9 mouse cellular contexts compared by ENCODE assay signal in genomic region chr4:152159285-152159678, GRCm38 (mm10). TPM values are rescaled to one million over a fixed set of nuclear protein-coding genes. Genes with fewer than 3 reads are reported as not detected.
DNase-seq lines count a peak whose midpoint lies in the region; ATAC-seq lines count a peak whose summit lies in the region.
"Had no signal": no experiment of that assay in that cellular context is flagged by ENCODE, and none has a peak within 500 bp of the region (broad histone marks: within the 10 kb centered on the region; RNA-seq: fewer than 3 reads in every experiment).

No protein-coding gene starts in this region.

- 0 out of 2 replicates have a peak overlapping the region, but pooled peaks have one; percentile 14 for H3K4me3 ChIP-seq in forebrain, embryonic 12.5 days (replicated peaks)
- H3K4me3 ChIP-seq in forebrain, embryonic 11.5 days (ENCODE audit: low read depth, low read length): no peak overlapping the region
- peak overlapping the region; percentile 38 for H3K4me3 ChIP-seq in liver, embryonic 15.5 days (replicated peaks)

- 0% methylated on average over 19 of the region's 19 CpGs for WGBS in forebrain, embryonic 12.5 days
- 3% methylated on average over 19 of the region's 19 CpGs for WGBS in forebrain, embryonic 11.5 days
- 1% methylated on average over 19 of the region's 19 CpGs for WGBS in liver, embryonic 15.5 days (ENCODE audit: insufficient replicate concordance)

- H3K36me3 ChIP-seq in forebrain, embryonic 12.5 days (replicated peaks): no peaks in the 10 kb centered on the region
- no peaks in the 10 kb centered on the region for H3K36me3 ChIP-seq in forebrain, embryonic 11.5 days (ENCODE audit: control insufficient read depth, insufficient read depth, low read length)
- no peaks in the 10 kb centered on the region for H3K36me3 ChIP-seq in liver, embryonic 15.5 days (replicated peaks)

- no peak for DNase-seq in forebrain, embryonic 11.5 days (ENCODE audit: low spot score)
- peak; percentile 26 for DNase-seq in thymus, postnatal 4 days
- no peak for DNase-seq in thymus, postnatal 36 days
- DNase-seq in left cerebral cortex, postnatal 14 days (ENCODE audit: low spot score in 2 of 2): no peak
- no peak for DNase-seq in layer of hippocampus, adult 18-20 months (ENCODE audit: low spot score in 2 of 2)
- no peak for DNase-seq in cerebellum, adult 9-10 months
- DNase-seq: right cerebral cortex, postnatal 25 days had no signal

- intact Hi-C loops in left cerebral cortex, postnatal 14 days (cut with DNase I): no loop called here

- H3K9ac ChIP-seq in forebrain, embryonic 12.5 days: no peak overlapping the region
- no peak overlapping the region for H3K9ac ChIP-seq in forebrain, embryonic 11.5 days (ENCODE audit: low read length)
- H3K9ac ChIP-seq in liver, embryonic 15.5 days: no peak overlapping the region

- H3K27me3 ChIP-seq in forebrain, embryonic 12.5 days: peaks cover 92% of the 10 kb centered on the region
- peaks cover 53% of the 10 kb centered on the region for H3K27me3 ChIP-seq in forebrain, embryonic 11.5 days (ENCODE audit: control insufficient read depth, insufficient read depth, low read length)
- H3K27me3 ChIP-seq in liver, embryonic 15.5 days: peaks cover 76% of the 10 kb centered on the region

- peaks cover 14% of the 10 kb centered on the region for H3K4me1 ChIP-seq in forebrain, embryonic 12.5 days
- H3K4me1 ChIP-seq in forebrain, embryonic 11.5 days (replicated peaks; ENCODE audit: control insufficient read depth, insufficient read depth, low read length): peaks cover 6% of the 10 kb centered on the region; the same call in 1 of the 2 replicates
- peaks cover 20% of the 10 kb centered on the region for H3K4me1 ChIP-seq in liver, embryonic 15.5 days (replicated peaks)

- H3K9me3 ChIP-seq in forebrain, embryonic 12.5 days: no peaks in the 10 kb centered on the region
- no peaks in the 10 kb centered on the region for H3K9me3 ChIP-seq in forebrain, embryonic 11.5 days (ENCODE audit: control insufficient read depth, low read length)
- no peaks in the 10 kb centered on the region for H3K9me3 ChIP-seq in liver, embryonic 15.5 days (replicated peaks)

- ATAC-seq in forebrain, embryonic 12.5 days (ENCODE audit: low FRiP score): no peak
- no peak for ATAC-seq in forebrain, embryonic 11.5 days (replicated peaks; ENCODE audit: low FRiP score)
- no peak for ATAC-seq in liver, embryonic 15.5 days (ENCODE audit: insufficient read depth)

- H3K27ac ChIP-seq in forebrain, embryonic 12.5 days: no peak overlapping the region
- no peak overlapping the region for H3K27ac ChIP-seq in forebrain, embryonic 11.5 days (ENCODE audit: low read depth, low read length)
- no peak overlapping the region for H3K27ac ChIP-seq in liver, embryonic 15.5 days (replicated peaks)

- H3K4me2 ChIP-seq in forebrain, embryonic 12.5 days: peak overlapping the region; percentile 15; the same call in 1 of the 2 replicates
- no peak overlapping the region for H3K4me2 ChIP-seq in forebrain, embryonic 11.5 days (ENCODE audit: low read depth, low read length, severe bottlenecking)
- H3K4me2 ChIP-seq in liver, embryonic 15.5 days: peak overlapping the region; percentile 65

RNA-seq across cellular contexts. Expression of gene Hes2, which starts 0.6 kb away (rescaled TPM):
- not detected in 2 replicates for polyA plus RNA-seq in forebrain, embryonic 12.5 days (2016; fragmentation: Nextera tagmentation; extraction: Ambion mirVana)
- not detected in 2 replicates for polyA plus RNA-seq in forebrain, embryonic 11.5 days (2014; fragmentation: Nextera tagmentation; extraction: Ambion mirVana)
- 0.14 TPM in 1 of 2 replicates, not detected in the other for polyA plus RNA-seq in liver, embryonic 15.5 days (2015; fragmentation: Nextera tagmentation; extraction: Ambion mirVana)
- not detected for total RNA-seq in left cerebral cortex, postnatal 14 days (2021)
- not detected for total RNA-seq in layer of hippocampus, adult 18-20 months (2021)

RNA-seq across cellular contexts. Expression of gene Espn, which starts 7.1 kb away (rescaled TPM):
- 1.8 and 2.1 TPM in 2 replicates for polyA plus RNA-seq in forebrain, embryonic 12.5 days (2016; fragmentation: Nextera tagmentation; extraction: Ambion mirVana)
- 0.90 and 1.2 TPM in 2 replicates for polyA plus RNA-seq in forebrain, embryonic 11.5 days (2014; fragmentation: Nextera tagmentation; extraction: Ambion mirVana)
- polyA plus RNA-seq in liver, embryonic 15.5 days (2015; fragmentation: Nextera tagmentation; extraction: Ambion mirVana): 1.5 and 2.0 TPM in 2 replicates
- total RNA-seq in left cerebral cortex, postnatal 14 days (2021): under 1 TPM; 0.24 to 0.44 TPM
- 1 to 10 TPM; 2.8 to 3.0 TPM for total RNA-seq in layer of hippocampus, adult 18-20 months (2021)

RNA-seq across cellular contexts. Expression of gene Acot7, which starts 18.7 kb away (rescaled TPM):
- polyA plus RNA-seq in forebrain, embryonic 12.5 days (2016; fragmentation: Nextera tagmentation; extraction: Ambion mirVana): 85.9 and 86.7 TPM in 2 replicates
- 75.1 and 77.8 TPM in 2 replicates for polyA plus RNA-seq in forebrain, embryonic 11.5 days (2014; fragmentation: Nextera tagmentation; extraction: Ambion mirVana)
- 14.0 and 14.2 TPM in 2 replicates for polyA plus RNA-seq in liver, embryonic 15.5 days (2015; fragmentation: Nextera tagmentation; extraction: Ambion mirVana)
- 100 to 1,000 TPM; 377 to 378 TPM for total RNA-seq in left cerebral cortex, postnatal 14 days (2021)
- 100 to 1,000 TPM; 329 to 352 TPM for total RNA-seq in layer of hippocampus, adult 18-20 months (2021)

RNA-seq across cellular contexts. Expression of gene Tnfrsf25, which starts 43.5 kb away (rescaled TPM):
- 0.66 and 0.76 TPM in 2 replicates for polyA plus RNA-seq in forebrain, embryonic 12.5 days (2016; fragmentation: Nextera tagmentation; extraction: Ambion mirVana)
- polyA plus RNA-seq in forebrain, embryonic 11.5 days (2014; fragmentation: Nextera tagmentation; extraction: Ambion mirVana): 0.49 TPM in 1 of 2 replicates, not detected in the other
- polyA plus RNA-seq in liver, embryonic 15.5 days (2015; fragmentation: Nextera tagmentation; extraction: Ambion mirVana): 0.37 and 0.50 TPM in 2 replicates
- total RNA-seq in left cerebral cortex, postnatal 14 days (2021): 10 to 100 TPM in 1 of 2 experiments, 1 to 10 TPM in 1; 6.2 to 16.5 TPM
- total RNA-seq in layer of hippocampus, adult 18-20 months (2021): 10 to 100 TPM; 40.4 to 49.5 TPM
